Mouse (Mus musculus) testis, postnatal 14 days (tissue): ENCODE measurements around the gene Gm20479.
A peak's percentile ranks its signal among the peaks of the same experiment; 100 is the strongest.

Source experiments
- DNase-seq: peaks from one replicate; pipeline ENCODE4 v3.0.0; 2021; ENCODE audit warnings: low spot score

Gene Gm20479

DNA sequence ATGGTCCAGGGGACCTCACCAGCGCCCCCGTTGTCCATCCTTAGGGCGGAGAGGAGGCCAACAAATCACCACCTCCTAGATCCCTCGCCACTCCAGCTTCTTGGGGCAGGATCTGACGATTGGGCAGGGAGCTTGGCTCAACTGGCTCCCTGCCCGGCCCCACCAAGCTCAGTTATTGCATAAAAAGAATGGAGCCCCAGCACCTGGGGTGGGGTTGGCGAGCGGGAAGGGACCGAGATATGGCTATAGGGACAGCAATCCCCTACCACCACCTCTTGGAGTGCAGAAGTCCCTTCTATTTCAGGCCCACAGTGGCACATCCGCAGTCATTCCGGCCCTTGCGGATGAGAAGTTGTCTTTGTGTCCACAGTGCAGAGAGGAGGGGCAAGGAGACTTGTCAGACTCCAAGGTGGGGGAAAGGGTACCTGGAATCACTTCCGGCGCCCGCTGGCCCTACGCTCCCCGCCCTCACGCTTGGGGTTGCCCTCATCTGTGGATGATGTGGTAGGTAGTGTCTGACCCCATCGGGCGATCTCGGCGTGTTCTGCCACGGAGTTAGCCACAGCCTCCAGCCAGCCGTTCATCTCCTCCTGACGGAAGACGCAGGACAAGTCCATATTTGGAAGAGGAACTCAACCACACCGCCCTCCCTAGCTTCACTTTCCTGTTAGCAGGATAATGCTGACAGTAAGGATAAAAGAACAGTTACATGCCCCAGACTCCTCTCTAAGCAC is at the start of gene Gm20479:
TSS of gene Gm20479 (minus strand) at position 559 of the 734 bp plus-strand sequence.
- no peak for DNase-seq

DNA sequence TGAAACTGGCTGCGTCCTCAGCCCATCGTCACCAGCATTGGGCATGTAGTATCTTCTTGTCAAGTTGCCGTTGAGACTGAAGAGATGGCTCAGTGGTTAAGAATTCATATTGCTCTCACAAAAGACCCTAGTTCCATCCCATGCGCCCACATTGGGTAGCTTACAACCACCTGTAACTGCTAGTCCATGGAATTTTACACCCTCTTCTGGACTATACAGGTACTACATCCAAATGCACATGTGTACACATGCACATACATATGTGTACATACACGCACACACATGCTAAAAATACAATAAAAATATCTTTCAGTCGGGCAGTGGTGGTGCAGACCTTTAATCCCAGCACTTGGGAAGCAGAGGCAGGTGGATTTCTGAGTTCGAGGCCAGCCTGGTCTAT is 49.3 kb upstream of the Gm20479 start:
- no peak for DNase-seq

DNA sequence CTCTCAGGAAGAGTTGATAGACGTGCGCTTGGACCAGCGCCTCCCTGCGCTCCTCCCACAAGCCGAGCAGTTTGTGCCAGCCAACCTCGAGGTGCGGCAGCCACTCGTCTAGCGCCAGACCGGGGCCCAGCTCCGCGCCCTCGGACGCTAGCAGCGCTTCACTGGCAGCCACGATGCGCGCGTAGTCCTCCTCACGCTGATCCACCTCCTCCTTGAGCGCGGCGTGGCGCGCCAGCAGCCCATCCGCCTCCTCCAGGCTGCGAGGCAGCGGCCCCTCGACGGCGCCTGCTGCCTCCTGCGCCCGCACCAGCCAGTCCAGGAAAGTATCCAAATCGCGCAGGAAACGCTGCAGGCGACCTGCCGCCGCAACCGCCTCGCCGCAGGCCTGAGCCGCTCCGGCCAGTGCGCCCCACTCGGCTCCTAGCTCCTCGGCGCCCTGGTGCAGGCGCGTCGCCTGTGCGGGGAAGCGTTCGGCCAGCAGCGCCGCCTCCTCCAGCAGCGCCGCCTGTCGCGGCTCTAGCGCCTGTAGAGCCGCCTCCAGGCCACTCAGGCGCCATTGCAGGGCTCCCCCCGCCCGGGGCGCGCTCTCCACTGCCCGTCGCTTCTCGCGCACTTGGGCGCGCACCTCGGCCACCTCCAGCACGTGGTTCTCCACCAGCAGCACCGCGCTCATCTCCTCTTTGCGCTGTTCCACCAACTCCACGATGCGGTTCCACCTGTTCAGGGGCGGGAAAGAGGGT is 47.2 kb upstream of the Gm20479 start:
- no peak for DNase-seq

DNA sequence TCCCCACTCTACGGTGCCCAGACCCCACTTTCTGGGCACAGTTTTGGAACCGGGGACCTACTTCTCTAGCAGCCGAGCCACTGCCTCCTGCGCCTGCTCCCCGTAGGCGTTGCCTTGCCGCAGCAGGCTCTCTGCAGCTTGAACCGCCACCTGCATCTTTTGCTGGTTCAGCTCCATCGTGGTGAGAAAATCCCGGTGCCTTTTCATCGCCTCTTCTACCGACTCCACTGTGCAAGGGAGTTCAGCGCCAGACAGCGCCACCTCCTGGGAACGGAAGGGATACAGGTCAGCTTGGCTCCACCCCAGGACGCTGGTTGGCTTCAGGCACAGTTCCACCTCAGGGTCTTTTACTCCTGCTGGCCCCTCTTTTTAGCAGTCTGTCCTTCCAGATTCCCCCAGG is 45.5 kb upstream of the Gm20479 start:
- DNase-seq: peak; percentile 48

DNA sequence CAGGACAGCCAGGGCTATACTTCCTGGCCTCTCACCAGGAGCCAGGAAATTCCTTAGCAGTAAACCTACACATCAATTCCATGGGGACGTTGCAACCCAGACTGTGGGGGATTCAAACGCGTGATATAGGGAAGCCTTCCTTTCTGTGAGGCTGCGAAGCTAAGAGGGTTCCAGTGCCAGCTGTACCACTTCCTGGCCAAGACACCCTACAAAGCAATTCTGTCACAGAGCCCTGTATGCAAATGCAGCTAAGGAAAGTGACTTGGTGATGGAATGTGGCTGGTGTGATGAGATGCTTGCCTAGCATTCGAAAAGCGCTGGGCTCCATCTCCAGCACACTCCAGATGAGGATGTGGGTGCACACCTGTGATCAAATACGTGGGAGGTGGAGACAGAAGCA is 43.3 kb upstream of the Gm20479 start:
- no peak for DNase-seq

DNA sequence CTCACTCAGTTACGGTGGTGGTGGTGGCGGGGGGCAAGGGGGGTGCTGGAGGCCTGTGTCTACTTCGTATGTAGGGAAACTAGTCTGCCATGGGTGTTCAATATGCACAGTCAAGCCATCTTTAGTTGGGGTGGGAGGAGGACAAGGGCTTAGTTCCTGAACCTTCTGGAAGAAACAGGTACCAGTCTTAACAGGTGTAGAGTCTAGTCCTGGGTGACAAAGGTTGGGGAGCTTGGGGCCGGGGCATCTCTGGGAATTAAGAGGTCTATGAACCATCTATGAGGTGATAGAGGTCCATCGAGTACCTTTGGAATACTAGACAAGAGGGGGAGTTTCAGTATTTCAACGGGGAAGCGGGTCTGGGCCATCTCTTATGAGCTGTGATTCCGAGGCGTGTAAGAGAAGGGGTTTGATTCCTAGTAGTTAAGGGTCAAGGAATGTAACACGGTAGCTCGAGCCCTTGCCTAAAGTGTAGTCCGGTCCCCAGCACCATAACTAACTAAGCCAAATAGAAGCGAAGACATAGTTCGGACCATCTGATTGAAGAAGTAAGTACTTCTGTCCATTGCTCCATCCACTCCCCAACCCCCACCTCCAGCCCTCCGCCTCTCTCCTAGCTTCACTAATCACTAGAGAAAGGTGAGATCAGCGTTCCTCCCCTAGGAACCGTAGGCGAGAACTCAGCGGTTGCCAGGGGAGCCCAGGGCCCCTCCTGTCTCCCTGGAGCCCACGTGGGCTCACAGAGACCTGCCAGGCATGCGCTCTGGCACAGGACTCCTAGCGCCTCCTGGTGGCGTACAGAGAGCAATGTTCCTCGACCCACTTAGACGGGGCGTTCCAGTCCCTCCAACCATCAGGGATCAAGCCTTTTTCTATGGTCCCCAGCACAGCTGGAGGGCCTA is 40.1 kb upstream of the Gm20479 start:
- peak; percentile 56 for DNase-seq

DNA sequence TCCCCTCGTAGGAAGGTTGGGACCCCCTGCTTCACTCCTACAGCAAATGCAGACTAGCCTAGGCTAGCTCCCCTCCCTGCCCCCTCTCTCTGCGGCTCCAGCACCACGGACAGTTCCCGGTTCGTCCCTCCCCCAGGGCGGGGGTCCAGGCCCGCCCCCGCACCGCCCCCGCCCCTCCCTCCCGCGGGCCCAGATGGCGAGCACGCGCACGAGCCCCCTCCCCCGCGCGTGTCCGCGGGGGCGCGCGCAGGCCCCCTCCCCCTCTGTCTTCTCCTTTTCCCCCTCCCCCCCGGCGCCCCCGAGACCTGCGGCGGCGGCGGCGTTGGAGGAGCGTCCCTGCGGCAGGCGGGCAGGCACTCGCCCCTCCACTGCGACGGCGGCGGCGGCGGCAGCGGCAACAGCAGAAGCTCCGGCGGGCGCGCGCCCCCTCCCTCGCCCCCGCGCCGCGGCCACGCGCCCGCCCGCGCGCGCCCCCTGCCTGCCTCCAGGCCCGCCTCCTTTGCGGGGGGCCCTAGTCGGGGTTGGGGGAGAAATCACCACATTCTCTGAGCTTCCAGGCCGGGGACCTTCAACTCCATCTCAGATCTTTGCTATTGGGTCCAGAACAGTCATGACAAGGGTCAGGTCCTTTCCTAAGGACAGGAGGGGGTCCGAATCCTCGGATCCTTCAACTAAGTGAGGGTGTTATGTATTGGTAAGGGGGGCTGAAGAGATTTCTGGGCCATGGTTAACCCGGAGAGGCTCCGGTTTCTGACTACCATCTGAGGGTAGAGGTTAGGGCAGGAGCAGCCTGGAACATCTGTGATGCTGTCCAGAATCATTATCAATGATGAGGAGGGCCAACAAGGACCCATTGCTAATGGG is 39.2 kb upstream of the Gm20479 start:
- no peak for DNase-seq

DNA sequence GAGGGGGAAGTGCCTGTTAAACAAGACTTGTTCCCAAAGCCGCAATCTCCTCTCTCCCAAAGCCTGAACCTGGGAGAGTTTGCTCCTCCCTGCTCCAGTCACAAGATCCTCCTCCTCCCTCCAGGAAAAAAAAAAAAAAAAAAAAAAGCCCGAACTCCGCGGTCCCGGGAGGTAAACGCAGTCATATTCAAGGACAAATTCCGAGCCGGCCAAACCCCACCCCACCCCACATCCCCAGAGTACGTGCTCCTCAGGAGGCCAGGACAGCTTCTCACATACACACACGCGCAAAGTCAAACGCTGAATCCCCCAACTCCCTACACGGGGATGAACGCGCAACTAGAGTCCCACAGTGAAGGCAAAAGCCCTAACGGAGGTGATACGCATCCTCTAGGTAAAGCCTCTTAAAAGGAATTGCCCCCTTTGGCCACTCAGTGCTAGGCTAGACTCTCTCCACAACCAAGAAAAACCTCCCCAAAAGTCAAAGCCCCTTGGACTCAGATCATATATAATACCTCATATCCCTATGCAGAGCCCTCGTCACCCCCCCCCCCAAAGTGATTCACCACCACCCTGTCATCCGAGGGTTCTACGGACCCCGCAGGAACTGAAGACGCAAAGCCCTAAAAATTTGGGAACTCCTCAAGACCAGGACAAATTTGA is 38.4 kb upstream of the Gm20479 start:
- no peak for DNase-seq

DNA sequence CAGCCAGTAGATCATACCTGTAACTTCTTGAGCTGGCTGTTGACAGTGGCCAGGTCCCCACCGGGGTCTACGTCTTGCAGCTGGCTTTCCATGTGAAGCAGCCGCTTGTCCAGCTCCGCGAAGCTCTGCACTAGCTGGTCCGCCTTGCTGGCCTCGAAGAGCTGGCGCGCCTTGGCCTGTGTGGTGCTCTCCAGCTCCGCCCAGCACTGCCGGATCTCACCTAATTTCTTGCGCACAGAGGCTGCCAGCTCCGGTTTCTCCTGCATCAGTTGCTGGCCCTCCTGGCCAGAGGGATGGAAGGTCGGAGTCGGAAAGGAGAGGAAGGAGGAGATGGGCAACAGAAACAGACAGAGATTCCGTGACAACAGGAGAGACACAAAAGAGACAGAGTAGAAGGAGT is 34.2 kb upstream of the Gm20479 start:
- DNase-seq: no peak

DNA sequence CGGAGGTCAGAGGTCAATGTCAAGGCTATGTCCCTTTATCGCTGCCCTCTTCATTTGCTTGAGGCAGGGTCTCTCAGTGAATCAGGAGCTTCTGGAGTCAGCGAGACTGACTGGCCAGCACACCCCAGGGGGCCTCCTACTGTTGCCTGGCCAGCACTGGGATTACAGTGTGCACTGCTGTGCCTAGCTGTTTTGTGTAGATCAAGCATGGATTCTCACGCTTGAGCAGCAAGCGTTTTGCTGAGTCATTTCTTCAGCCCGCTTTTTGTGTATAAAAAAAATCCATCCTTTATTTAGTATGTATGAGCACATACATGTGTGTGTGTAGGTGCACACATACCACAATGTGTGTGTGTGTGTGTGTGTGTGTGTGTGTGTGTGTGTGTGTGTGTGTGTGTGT is 32.0 kb upstream of the Gm20479 start:
- no peak for DNase-seq

DNA sequence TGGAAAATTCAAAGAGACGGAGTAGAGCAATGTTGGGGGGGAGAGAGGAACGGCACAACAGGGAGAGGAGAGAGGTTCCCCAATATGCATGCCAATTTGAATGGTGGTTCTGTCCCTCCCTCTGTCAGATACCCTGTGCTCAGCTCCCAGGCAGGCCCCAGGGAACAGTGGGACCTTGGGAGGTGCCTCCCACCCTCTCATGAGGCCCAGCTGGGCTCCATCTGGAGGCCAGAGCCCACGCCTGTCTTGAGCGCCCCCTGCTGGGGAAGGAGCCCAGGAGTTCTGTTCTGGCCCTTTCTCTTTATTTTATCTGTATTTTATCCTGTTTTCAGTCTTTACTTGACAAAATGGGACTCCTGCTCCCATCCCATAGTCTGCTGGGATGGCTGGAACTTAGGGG is 27.5 kb upstream of the Gm20479 start:
- peak; percentile 49 for DNase-seq

DNA sequence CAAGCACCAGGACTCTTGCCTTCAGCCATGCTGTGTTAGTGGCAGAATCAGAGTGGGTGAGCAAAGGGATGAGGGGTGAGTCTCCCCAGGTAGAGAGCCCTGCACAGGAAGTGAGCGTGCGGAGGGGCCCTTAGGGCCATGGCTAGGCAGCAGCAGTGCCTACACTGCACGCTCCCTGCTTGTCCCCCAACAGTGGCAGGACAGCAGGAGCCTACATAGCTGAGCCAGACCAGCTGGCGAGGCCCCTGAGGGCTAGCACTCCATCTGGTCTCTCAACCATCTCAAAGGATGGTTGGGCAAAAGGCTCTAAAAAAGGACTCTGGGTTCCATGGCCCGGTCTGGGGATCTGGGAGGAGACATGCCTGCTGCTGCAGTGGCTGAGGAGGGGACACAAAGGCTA is 26.9 kb upstream of the Gm20479 start:
- no peak for DNase-seq

DNA sequence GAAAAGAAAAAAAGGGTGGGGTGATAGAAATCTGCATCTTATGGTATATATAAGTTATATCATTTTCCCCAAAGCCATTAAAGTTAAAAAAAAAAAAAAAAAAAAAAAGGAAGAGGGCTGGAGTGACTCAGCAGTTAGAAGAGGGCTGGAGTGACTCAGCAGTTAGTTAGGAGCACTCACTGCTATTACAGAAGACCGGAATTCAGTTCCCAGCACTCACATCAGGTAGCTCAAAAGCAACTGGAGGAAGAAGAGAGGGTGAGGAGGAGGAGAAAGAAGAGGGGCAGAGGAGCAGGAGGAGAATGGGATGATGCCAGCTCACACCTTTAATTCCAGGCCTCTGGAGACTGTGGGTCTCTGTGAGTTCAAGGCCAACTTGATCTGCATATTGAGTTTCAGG is 26.0 kb upstream of the Gm20479 start:
- no peak for DNase-seq

DNA sequence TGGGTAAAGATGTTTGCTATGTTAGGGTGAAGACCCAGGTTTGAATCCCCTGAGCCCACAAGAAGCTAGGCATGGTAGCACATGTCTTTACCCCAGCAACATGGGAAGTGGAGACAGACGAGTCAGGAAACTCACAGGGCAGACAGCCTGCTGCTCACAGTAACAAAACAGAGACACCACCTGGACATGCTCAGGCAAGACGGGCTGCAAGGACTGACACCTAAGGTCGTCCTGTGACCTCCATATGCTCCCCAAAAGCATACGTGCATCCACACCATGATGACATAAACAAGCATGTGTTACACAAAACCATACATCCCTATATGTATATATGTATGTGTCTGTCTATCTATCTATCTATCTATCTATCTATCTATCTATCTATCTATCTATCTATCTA is 24.3 kb upstream of the Gm20479 start:
- DNase-seq: no peak

DNA sequence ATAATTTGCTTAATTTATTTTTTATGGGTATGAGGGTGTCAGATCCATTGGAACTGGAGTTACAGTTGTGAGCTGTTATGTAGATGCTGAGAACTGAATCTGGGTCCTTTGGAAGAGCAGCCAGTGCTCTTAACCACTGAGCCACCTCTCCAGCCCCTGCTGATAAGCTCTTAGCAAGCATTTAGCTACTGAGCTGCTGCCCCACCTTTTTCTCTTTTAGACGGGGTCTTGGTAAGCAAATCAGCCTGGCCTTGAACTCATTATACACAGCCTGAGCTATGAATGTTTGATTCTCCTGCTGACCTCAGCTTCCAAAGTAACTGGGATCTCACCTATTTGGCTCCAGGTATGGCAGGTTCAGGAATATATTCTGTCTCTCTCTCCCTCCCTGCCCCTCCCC is 23.8 kb upstream of the Gm20479 start:
- no peak for DNase-seq

DNA sequence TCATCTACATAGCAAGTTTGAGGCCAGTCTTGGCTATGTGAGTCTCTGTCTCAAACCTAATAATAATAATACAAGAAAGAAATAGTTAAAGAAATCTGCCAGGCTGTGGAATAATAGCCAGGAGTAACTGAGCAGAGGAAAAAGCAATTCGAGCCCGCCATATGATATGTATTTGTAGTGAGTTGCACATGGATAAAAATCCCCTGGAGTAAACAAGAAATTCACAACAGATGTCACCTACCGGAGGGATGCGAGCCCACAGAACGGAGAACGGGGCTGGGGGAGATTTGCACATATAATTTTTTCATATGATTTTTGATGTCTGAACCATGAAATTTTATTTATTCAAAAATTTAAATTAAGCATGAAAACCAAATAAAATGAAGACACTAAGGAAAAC is 22.6 kb upstream of the Gm20479 start:
- DNase-seq: no peak

DNA sequence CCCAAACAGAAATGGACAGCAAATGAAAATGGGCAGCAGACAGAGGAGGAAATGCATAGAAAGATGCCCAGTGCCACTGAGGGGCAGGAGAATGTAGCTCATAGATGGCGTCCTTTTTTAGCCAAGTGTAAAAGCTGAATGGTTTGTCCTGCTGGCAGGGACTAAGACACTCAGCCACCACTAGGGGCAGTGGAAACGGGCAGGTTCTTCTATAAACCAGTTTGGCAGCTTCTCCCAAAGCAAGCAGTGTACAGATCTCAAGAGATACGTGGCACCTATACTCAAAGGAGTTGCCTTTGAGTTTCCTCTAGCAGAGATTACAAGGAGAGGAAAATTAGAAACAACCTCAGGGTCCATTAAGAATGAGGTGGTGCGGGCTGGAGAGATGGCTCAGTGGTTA is 21.2 kb upstream of the Gm20479 start:
- DNase-seq: no peak

DNA sequence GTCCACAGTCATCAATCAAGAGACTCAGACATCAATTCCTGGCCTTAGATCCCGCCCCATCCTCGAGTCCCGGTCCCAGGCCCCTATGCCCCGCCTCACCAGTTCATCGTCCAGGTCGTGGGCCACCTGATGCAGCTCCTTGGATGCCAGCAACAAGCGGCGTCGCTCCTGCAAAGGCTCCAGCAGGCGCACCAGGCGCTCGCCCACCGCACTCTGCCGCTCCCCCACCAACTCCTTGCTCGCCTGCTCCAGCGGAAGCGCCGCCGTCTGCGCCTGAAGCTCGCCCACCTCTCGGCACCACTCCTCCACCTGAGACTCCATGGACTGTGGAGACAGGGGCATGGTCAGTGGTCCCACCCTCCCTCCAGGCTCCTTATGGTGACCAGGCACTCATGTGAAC is 18.1 kb upstream of the Gm20479 start:
- no peak for DNase-seq

DNA sequence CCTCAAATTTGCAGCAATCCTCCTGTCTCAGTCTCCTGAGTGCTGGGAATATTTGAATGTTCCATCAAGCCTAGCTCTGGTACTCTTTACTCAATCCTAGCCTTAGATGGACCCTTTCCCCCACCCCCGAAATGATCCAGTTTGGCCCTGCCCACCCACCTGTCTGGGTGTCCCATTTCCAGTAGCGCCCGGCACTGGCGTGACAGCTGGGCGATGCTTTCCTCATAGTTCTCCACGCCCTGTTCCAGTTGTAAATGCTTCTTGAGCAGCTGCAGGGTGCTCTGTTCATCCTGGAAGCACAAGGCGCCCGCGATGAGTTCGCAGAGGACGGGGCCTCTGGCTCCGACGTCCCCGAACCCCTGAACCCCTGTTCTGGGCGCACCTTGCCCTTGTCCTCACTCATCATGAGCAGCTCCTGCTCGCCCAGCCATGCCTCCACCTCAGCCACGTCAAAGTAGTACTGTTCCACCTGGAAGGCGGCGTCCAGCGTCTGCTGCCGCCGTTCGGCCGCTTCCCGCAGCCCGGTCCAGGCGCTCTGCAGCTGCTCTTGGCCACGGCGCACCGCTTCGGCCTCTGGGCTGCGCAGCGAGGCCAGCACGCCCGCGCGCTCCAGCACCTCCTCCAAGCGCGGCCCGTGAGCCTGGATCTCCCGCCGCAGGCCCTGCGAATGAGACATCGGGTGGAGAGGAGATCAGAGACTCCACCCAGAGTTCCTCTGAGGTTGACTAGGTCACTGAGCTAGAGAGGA is 14.7 kb upstream of the Gm20479 start:
- DNase-seq: no peak

DNA sequence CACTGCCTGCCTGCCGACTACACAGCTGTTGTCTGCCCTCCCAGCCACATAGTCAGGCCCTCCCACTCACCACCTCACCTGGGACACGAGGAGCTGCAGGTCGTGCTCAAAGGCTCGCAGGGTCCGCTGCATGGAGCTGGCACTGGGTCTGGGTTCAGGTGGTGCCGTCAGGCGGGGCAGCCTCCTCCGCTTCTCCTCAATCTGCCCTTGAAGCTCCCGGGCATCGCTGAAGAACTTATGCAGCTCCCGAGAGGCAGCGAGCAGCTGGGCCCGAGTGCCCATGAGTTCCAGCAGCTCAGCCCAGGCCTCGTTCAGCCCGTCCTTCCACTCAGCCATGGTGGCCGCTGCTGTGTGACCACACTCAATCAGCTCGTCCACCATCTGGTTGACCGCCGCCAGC is 11.9 kb upstream of the Gm20479 start:
- no peak for DNase-seq

DNA sequence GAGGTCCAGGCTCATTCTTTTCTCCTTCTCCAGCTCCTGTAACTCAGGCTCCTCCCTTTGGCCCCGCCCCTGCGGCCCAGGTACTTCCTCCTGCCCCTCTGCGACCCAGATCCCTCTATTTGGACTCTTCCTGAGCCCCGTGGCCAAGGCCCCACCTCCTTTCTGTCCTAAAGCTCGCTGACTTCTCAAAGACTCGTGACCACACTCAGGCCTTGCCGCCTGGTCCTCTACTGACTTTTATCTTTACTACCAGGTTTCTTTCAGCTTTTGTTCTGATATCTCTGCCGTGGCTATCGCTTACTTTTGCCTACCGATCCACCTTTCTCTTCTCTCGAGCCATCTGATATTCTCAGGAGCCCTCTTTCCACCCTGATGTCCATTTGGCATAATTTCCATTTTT is 10.8 kb upstream of the Gm20479 start:
- DNase-seq: no peak
